In the genomic region with DNA sequence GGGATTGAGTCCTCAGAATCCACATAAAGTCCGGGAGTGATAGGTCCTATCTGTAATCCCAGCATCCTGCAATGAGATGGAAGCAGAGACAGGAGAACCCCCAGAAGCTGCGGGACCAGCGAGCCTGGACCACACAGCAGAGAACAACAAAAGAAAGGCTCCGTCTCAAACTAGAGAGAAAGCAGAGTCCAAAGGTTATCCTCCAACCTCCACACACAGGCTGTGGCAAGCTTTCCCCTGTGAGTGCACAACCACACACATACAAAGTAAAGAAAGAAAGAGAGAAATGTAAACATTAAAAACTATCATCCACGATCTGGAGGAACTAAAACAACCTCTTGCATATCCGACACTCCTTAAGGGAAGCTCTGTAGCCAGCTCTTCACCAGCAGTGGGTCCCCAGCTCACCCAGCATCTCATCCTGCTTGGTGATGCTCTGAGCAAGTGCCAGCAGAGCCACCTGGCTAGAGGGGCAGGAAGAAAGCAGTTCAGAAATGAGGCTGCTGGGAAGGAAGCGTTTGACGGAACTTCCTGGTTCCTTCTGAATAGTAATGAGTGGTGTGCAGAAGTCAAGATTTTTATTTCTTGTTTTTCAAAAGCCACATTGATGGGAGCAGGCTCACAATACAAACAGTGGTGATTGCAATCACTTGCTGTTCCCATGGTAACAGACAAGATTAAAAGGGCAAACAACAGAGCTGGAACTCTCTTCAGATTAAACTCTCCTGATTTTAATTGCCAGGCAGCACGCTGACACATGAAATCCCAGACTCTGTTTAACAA, we compare ENCODE assay signal across 15 mouse cellular contexts. TPM values are rescaled to one million over a fixed set of nuclear protein-coding genes. Genes with fewer than 3 reads are reported as not detected.
DNase-seq lines count a peak whose midpoint lies in the region; ATAC-seq and TF ChIP-seq lines count a peak whose summit lies in the region.
"Had no signal": no experiment of that assay in that cellular context is flagged by ENCODE, and none has a peak within 500 bp of the region (broad histone marks: within the 10 kb centered on the region; RNA-seq: fewer than 3 reads in every experiment).

No protein-coding gene starts in this region.

- peak; percentile 38 for DNase-seq in embryonic facial prominence, embryonic 11.5 days (ENCODE audit: low spot score)
- no peak for DNase-seq in embryonic facial prominence, embryonic 10.5 days (ENCODE audit: low spot score)
- peak; percentile 58 for DNase-seq in brain, adult 2 months (ENCODE audit: low read depth, low spot score)
- peak; percentile 33 for DNase-seq in midbrain, postnatal 0 days (ENCODE audit: low spot score)
- no peak for DNase-seq in lung, postnatal 10 days
- DNase-seq in frontal cortex, postnatal 25 days (ENCODE audit: low spot score in 2 of 2): no peak
- DNase-seq in lung, postnatal 36 days: no peak
- DNase-seq: cerebellum, postnatal 36 days; kidney, adult 18-20 months; right cerebral cortex, postnatal 25 days; thymus, adult 2 months had no signal

- H3K4me3 ChIP-seq in embryonic facial prominence, embryonic 11.5 days (ENCODE audit: low read depth, low read length): no peak overlapping the region
- no peak overlapping the region for H3K4me3 ChIP-seq in embryonic facial prominence, embryonic 10.5 days
- no peak overlapping the region for H3K4me3 ChIP-seq in hindbrain, embryonic 13.5 days
- no peak overlapping the region for H3K4me3 ChIP-seq in midbrain, postnatal 0 days (ENCODE audit: low read depth, low read length)
- H3K4me3 ChIP-seq: heart, embryonic 10.5 days; limb, embryonic 13.5 days; neural tube, embryonic 12.5 days had no signal

- WGBS in embryonic facial prominence, embryonic 11.5 days: 52% methylated on average over 9 of the region's 9 CpGs
- 61% methylated on average over 9 of the region's 9 CpGs for WGBS in embryonic facial prominence, embryonic 10.5 days
- WGBS in hindbrain, embryonic 13.5 days: 49% methylated on average over 9 of the region's 9 CpGs
- 34% methylated on average over 9 of the region's 9 CpGs for WGBS in midbrain, postnatal 0 days

- ATAC-seq in embryonic facial prominence, embryonic 11.5 days (replicated peaks; ENCODE audit: insufficient number of reproducible peaks, low FRiP score, low TSS enrichment, low read depth): no peak
- 0 out of 2 replicates have a peak, but pooled peaks have one; percentile 36 for ATAC-seq in hindbrain, embryonic 13.5 days (ENCODE audit: low FRiP score)
- no peak for ATAC-seq in midbrain, postnatal 0 days (ENCODE audit: low FRiP score)

- no peaks in the 10 kb centered on the region for H3K27me3 ChIP-seq in embryonic facial prominence, embryonic 11.5 days (ENCODE audit: control insufficient read depth, insufficient read depth, low read length)
- no peaks in the 10 kb centered on the region for H3K27me3 ChIP-seq in embryonic facial prominence, embryonic 10.5 days (replicated peaks; ENCODE audit: low read depth, poor library complexity, severe bottlenecking)
- H3K27me3 ChIP-seq in hindbrain, embryonic 13.5 days: no peaks in the 10 kb centered on the region
- H3K27me3 ChIP-seq in midbrain, postnatal 0 days (ENCODE audit: insufficient read depth, low read length): no peaks in the 10 kb centered on the region
- H3K27me3 ChIP-seq: neural tube, embryonic 12.5 days had no signal

- H3K4me2 ChIP-seq in embryonic facial prominence, embryonic 11.5 days (ENCODE audit: low read depth, low read length): no peak overlapping the region
- H3K4me2 ChIP-seq in hindbrain, embryonic 13.5 days: no peak overlapping the region
- no peak overlapping the region for H3K4me2 ChIP-seq in midbrain, postnatal 0 days (ENCODE audit: low read depth, low read length, poor library complexity, severe bottlenecking)
- H3K4me2 ChIP-seq: limb, embryonic 13.5 days; neural tube, embryonic 12.5 days had no signal

- H3K9ac ChIP-seq in embryonic facial prominence, embryonic 11.5 days (replicated peaks; ENCODE audit: low read length): no peak overlapping the region
- H3K9ac ChIP-seq in hindbrain, embryonic 13.5 days: no peak overlapping the region
- H3K9ac ChIP-seq in midbrain, postnatal 0 days (replicated peaks; ENCODE audit: low read length, poor library complexity, severe bottlenecking): no peak overlapping the region
- H3K9ac ChIP-seq: limb, embryonic 13.5 days; neural tube, embryonic 12.5 days had no signal

- no peak overlapping the region for H3K27ac ChIP-seq in embryonic facial prominence, embryonic 11.5 days (replicated peaks; ENCODE audit: low read depth, low read length)
- no peak overlapping the region for H3K27ac ChIP-seq in embryonic facial prominence, embryonic 10.5 days (replicated peaks)
- H3K27ac ChIP-seq in hindbrain, embryonic 13.5 days: peak overlapping the region; percentile 71
- 0 out of 2 replicates have a peak overlapping the region, but pooled peaks have one; percentile 2 for H3K27ac ChIP-seq in midbrain, postnatal 0 days (ENCODE audit: low read depth, low read length)
- H3K27ac ChIP-seq: heart, embryonic 10.5 days; limb, embryonic 13.5 days; neural tube, embryonic 12.5 days had no signal

- no peaks in the 10 kb centered on the region for H3K9me3 ChIP-seq in embryonic facial prominence, embryonic 11.5 days (replicated peaks; ENCODE audit: control insufficient read depth, low read length)
- no peaks in the 10 kb centered on the region for H3K9me3 ChIP-seq in embryonic facial prominence, embryonic 10.5 days
- no peaks in the 10 kb centered on the region for H3K9me3 ChIP-seq in hindbrain, embryonic 13.5 days
- H3K9me3 ChIP-seq in midbrain, postnatal 0 days (ENCODE audit: low read length): no peaks in the 10 kb centered on the region
- H3K9me3 ChIP-seq: heart, embryonic 10.5 days; limb, embryonic 13.5 days; neural tube, embryonic 12.5 days had no signal

- no peaks in the 10 kb centered on the region for H3K36me3 ChIP-seq in embryonic facial prominence, embryonic 11.5 days (replicated peaks; ENCODE audit: control insufficient read depth, insufficient read depth, low read depth, low read length)
- H3K36me3 ChIP-seq in embryonic facial prominence, embryonic 10.5 days (replicated peaks): no peaks in the 10 kb centered on the region
- H3K36me3 ChIP-seq in hindbrain, embryonic 13.5 days: no peaks in the 10 kb centered on the region
- no peaks in the 10 kb centered on the region for H3K36me3 ChIP-seq in midbrain, postnatal 0 days (ENCODE audit: insufficient read depth, low read length)
- H3K36me3 ChIP-seq: heart, embryonic 10.5 days; limb, embryonic 13.5 days; neural tube, embryonic 12.5 days had no signal

- peak; percentile 15; the same call in 1 of the 2 replicates for TF ChIP-seq CTCF in midbrain, postnatal 0 days (IDR thresholded peaks at IDR 0.05)

- H3K4me1 ChIP-seq in embryonic facial prominence, embryonic 11.5 days (ENCODE audit: control insufficient read depth, insufficient read depth, low read length): no peaks in the 10 kb centered on the region; the same call in 1 of the 2 replicates
- H3K4me1 ChIP-seq in embryonic facial prominence, embryonic 10.5 days: peaks cover 23% of the 10 kb centered on the region
- peaks cover 40% of the 10 kb centered on the region for H3K4me1 ChIP-seq in hindbrain, embryonic 13.5 days (replicated peaks)
- peaks cover 10% of the 10 kb centered on the region; the same call in 1 of the 2 replicates for H3K4me1 ChIP-seq in midbrain, postnatal 0 days (ENCODE audit: insufficient read depth, low read length)

RNA-seq across cellular contexts. Expression of a gene that starts 26.2 kb away (rescaled TPM):
- 0.08 and 0.21 TPM in 2 replicates for polyA plus RNA-seq in embryonic facial prominence, embryonic 11.5 days (2014; fragmentation: Nextera tagmentation; extraction: Ambion mirVana)
- polyA plus RNA-seq in embryonic facial prominence, embryonic 10.5 days (2016; fragmentation: Nextera tagmentation; extraction: Ambion mirVana): 0.36 and 0.52 TPM in 2 replicates
- 0.31 and 0.39 TPM in 2 replicates for polyA plus RNA-seq in hindbrain, embryonic 13.5 days (2015; fragmentation: Nextera tagmentation; extraction: Ambion mirVana)
- 0.47 and 0.55 TPM in 2 replicates for total RNA-seq in midbrain, postnatal 0 days (2014; rRNA removed)
- polyA plus RNA-seq in midbrain, postnatal 0 days (2015; fragmentation: Nextera tagmentation; extraction: Ambion mirVana): 0.50 and 0.51 TPM in 2 replicates

RNA-seq across cellular contexts. Expression of a gene that starts 30.7 kb away (rescaled TPM):
- polyA plus RNA-seq in embryonic facial prominence, embryonic 11.5 days (2014; fragmentation: Nextera tagmentation; extraction: Ambion mirVana): 182 and 186 TPM in 2 replicates
- 219 and 242 TPM in 2 replicates for polyA plus RNA-seq in embryonic facial prominence, embryonic 10.5 days (2016; fragmentation: Nextera tagmentation; extraction: Ambion mirVana)
- polyA plus RNA-seq in hindbrain, embryonic 13.5 days (2015; fragmentation: Nextera tagmentation; extraction: Ambion mirVana): 43.2 and 43.6 TPM in 2 replicates
- total RNA-seq in midbrain, postnatal 0 days (2014; rRNA removed): 10.2 and 10.9 TPM in 2 replicates
- 11.5 and 13.0 TPM in 2 replicates for polyA plus RNA-seq in midbrain, postnatal 0 days (2015; fragmentation: Nextera tagmentation; extraction: Ambion mirVana)

Comparison
In these comparisons a context has a peak if more than half of its experiments do, and no peak if none do; other contexts are left out.
1. DNase-seq: peak in embryonic facial prominence, embryonic 11.5 days (single experiment), brain, adult 2 months (single experiment) and midbrain, postnatal 0 days (single experiment); none in embryonic facial prominence, embryonic 10.5 days (single experiment), lung, postnatal 10 days (single experiment), frontal cortex, postnatal 25 days (0 of 2) and lung, postnatal 36 days (single experiment).
2. H3K27ac ChIP-seq: peak in hindbrain, embryonic 13.5 days (single experiment) and midbrain, postnatal 0 days (single experiment); none in embryonic facial prominence, embryonic 11.5 days (single experiment) and embryonic facial prominence, embryonic 10.5 days (single experiment).